Mouse (Mus musculus): ENCODE data around the gene Olfr791.

Olfr791 gene

GRCm38 (mm10) chr10:129521492-129521891, at the start of gene Olfr791:
Gene Olfr791, plus strand, starts transcription at chr10:129521792.
- DNase-seq: no peak

- no peak for DNase-seq
These were observed 48.3 kb upstream of the Olfr791 start for GRCm38 (mm10) chr10:129473256-129473655.

- no peak for DNase-seq
These were observed 47.9 kb upstream of the Olfr791 start for GRCm38 (mm10) chr10:129473723-129474122.

DNA sequence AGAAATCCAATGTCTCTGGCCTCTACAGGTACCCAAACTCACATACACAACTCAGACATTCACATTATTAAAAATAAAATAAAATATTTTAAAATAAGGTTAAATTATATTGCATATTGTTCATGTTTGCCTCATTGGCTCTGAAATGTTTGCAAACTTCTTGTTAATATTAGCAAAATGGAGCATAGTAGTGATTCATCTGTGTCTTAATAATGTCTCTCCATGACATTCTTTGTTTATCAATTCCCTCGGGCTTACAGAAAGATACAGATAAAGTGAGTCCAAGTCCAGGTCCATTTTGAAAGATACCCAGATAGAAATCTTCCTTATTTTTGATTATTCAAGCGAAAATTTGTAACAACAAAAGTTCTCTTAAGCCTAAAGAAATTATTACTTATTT, 37.1 kb upstream of the Olfr791 start, which contains the start of gene Olfr789:
Olfr789 (plus strand) TSS at position 301 of the 400 bp plus-strand sequence.
- DNase-seq: no peak

DNA sequence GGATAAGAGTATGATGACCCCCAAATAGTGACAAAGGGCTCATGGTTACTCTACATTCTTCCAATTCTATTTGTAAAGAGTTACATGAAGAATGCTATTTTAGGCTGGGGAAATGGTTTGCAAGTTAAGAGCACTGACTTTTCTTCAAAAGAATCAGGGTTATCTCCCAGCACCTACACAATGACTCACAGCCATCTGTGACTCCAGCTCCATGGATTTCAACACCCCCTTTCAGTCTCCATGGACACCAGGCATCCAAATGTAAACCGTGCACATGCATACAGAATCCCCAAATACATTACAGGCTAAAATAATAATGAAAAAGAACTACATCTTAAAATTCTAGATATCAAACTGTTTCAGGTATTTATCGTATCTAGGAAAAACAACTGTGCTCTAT, 31.5 kb upstream of the Olfr791 start:
- DNase-seq: no peak

- no peak for DNase-seq
These were observed 23.4 kb upstream of the Olfr791 start, which contains the start of gene Olfr790 for GRCm38 (mm10) chr10:129498192-129498591. Gene Olfr790, plus strand, starts transcription at chr10:129498492.

- DNase-seq: no peak
These were observed 17.3 kb downstream of the Olfr791 start, which contains the start of gene Olfr792 for GRCm38 (mm10) chr10:129538862-129539261. Gene Olfr792, plus strand, starts transcription at chr10:129539162.

DNA sequence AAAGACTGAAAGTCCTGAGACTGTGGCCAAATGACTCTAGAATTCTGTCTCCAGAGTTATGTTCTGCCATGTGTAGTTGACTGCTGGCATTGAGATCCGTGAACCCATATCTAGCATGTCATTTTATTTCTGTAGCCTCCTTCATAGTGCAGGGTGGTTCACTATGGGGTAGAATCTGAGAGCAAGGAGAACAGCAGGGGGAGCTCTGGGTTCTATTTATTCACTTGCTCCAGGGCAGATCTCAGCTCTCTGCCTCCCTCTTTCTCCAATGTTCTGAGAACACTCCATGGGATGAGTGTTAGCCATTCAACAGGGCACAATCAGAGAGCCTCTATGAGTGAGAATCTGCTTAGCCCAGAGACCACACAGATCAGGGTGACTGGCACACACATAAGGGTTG, 27.8 kb downstream of the Olfr791 start:
- no peak for DNase-seq

DNA sequence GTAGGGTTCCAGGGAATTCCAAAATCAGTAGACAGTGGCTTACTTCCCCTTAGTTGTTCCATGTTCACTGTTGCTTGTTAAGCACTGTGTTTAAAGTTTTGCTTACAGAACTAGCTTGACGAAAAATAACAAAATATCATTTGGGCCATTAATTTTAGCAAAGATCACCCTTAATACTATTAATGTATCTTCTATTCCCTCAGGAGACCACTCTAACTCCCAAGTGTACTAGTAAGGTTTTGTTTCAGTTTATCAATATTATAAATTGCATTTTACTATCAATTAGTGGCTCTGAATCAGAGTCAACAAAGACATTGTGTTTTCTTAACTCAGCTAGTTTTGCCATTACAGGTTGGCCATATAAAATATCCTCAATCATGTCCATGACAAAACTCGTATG, 45.8 kb downstream of the Olfr791 start, which contains the start of gene Olfr794:
Olfr794 (plus strand) TSS at position 301 of the 400 bp plus-strand sequence.
- DNase-seq: no peak

GRCm38 (mm10) chr10:129577066-129577465, 55.5 kb downstream of the Olfr791 start:
- DNase-seq: no peak
